Mouse (Mus musculus) CH12.LX (cell line): ENCODE results near the gene Arhgap45.

Source experiments
- CHD2 ChIP-seq: IDR thresholded peaks from 2 replicates; pipeline ENCODE4 v1.6.1; 2011; ENCODE audit warnings: low read length, improper control_type of control experiment
- CTCF ChIP-seq, 2 experiments: IDR thresholded peaks in 1 of 2; conservative IDR thresholded peaks in 1 of 2; 2 replicates each; pipeline ENCODE4 v1.5.1; 2011 to 2012; ENCODE audit warnings: low read depth in 2 of 2, low read length in 2 of 2, improper control_type of control experiment in 1 of 2, inconsistent platforms in 1 of 2, mild to moderate bottlenecking in 1 of 2, moderate library complexity in 1 of 2
- E2F4 ChIP-seq: IDR thresholded peaks from 2 replicates; pipeline ENCODE4 v1.6.1; 2011; ENCODE audit warnings: low read depth, low read length, improper control_type of control experiment; ENCODE audit not compliant: insufficient replicate concordance
- EP300 ChIP-seq: IDR thresholded peaks from 2 replicates; pipeline ENCODE4 v1.6.1; 2011; ENCODE audit warnings: low read length, improper control_type of control experiment
- ETS1 ChIP-seq: conservative IDR thresholded peaks from 2 replicates; pipeline ENCODE4 v1.6.1; 2012; ENCODE audit warnings: low read depth, mild to moderate bottlenecking, inconsistent platforms, low read length, improper control_type of control experiment, moderate library complexity
- NELFE ChIP-seq: IDR thresholded peaks from 2 replicates; pipeline ENCODE4 v1.6.1; 2011; ENCODE audit warnings: low read depth, low read length, improper control_type of control experiment
- ZKSCAN1 ChIP-seq: IDR thresholded peaks from 2 replicates; pipeline ENCODE4 v1.6.1; 2012; ENCODE audit warnings: low read depth, inconsistent platforms, low read length, improper control_type of control experiment, borderline replicate concordance
- ZNF384 ChIP-seq: IDR thresholded peaks from 2 replicates; pipeline ENCODE4 v1.6.1; 2012; ENCODE audit warnings: low read depth, low read length, improper control_type of control experiment, inconsistent platforms

GRCm38 (mm10) chr10:79997034-79997760, 19.3 kb upstream of the Arhgap45 start:
- TF ChIP-seq CTCF (conservative IDR thresholded peaks at IDR 0.05 in 1 of 2, IDR thresholded peaks at IDR 0.05 in 1 of 2; ENCODE audit: low read depth in 2 of 2, low read length in 2 of 2) (no peak), ETS1 (no peak), CHD2 (no peak), NELFE (no peak), ZKSCAN1 (no peak), E2F4 (no peak), EP300 (no peak), ZNF384 (no peak)
